Mouse (Mus musculus): ENCODE measurements around the gene Sbf1. TPM values are rescaled to one million over a fixed set of nuclear protein-coding genes. Genes with fewer than 3 reads are reported as not detected.

The Sbf1 gene
- total RNA-seq (2023): 100 to 1,000 TPM; 167 to 189 TPM

GRCm38 (mm10) chr15:89315190-89315731 is at the start of gene Sbf1:
Sbf1 (minus strand) TSS chr15:89315311.

DNA sequence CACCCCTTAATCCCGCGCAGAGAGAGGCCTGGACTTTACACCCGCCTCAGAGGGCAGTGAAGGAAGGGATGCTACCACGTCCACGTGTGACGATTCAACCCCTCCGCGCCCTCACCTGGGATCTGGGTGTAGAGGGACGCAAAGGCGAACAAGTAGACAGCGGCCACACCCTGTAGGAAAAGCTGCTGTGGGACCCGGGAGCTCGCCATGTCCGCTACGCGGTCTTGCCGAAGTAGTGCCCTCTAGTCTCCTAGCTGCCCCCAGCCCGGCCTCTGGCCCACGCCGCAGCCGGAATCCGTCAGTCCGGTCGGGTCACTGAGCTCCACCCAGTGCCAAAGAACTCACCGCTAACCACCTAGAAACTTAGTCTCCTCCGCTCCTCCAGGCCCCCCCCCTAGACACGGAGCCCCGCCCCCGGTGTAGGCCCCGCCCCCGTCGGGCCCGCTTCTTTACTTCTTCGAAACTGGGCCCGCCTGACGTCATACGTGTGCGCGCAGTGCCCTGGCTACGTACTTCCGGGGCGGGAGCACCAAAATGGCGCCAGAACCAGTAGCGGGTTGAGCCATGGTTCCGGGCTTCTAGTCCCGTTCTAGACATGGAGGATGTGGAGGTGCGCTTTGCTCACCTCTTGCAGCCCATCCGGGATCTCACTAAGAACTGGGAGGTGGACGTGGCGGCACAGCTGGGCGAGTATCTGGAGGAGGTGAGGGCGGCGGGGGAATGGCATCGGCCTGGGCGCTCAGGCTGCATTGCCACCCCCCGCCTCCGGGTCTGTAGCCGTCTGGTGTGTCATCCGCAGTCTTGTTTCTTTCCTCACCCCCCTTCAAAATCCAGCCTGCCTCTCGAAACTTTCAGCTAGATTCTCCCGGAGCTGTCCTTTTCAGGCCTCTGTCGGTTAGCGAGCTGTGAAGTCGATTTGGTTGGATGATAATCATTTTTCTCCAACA is 40.4 kb upstream of the Sbf1 start, which contains the start of the genes Lmf2 and Ncaph2:
TSS of gene Lmf2 (minus strand) at position 419 of the 947 bp plus-strand sequence.
TSS of gene Ncaph2 (plus strand) at position 479 of the 947 bp plus-strand sequence.

GRCm38 (mm10) chr15:89334271-89334670 is 19.2 kb upstream of the Sbf1 start, which contains the start of gene Miox:
Miox (plus strand) TSS chr15:89334398.

GRCm38 (mm10) chr15:89322670-89323522 is 7.8 kb upstream of the Sbf1 start, which contains the start of gene Adm2:
Adm2 (plus strand) TSS chr15:89322720.

Other genes starting within 250 kb of the Sbf1 start
- gene Trabd, start 240.2 kb downstream of the Sbf1 start, total RNA-seq (2023): 10 to 100 TPM; 34.8 to 43.4 TPM
- gene Selenoo, start 226.2 kb downstream of the Sbf1 start, total RNA-seq (2023): 10 to 100 TPM; 16.0 to 16.2 TPM
- 10 to 100 TPM; 18.8 to 24.5 TPM for gene Tubgcp6, start 192.2 kb downstream of the Sbf1 start, total RNA-seq (2023)
- 10 to 100 TPM; 22.4 to 24.6 TPM for gene Hdac10, start 186.6 kb downstream of the Sbf1 start, total RNA-seq (2023)
- gene Mapk12, start 174.6 kb downstream of the Sbf1 start, total RNA-seq (2023): not detected
- 1 to 10 TPM; 1.5 to 2.0 TPM for gene Mapk11, start 165.7 kb downstream of the Sbf1 start, total RNA-seq (2023)
- gene Plxnb2, start 134.5 kb downstream of the Sbf1 start, total RNA-seq (2023): 100 to 1,000 TPM; 441 to 443 TPM
- gene Dennd6b, start 118.8 kb downstream of the Sbf1 start, total RNA-seq (2023): 1 to 10 TPM; 5.4 to 6.0 TPM
- gene Ppp6r2, start 103.8 kb downstream of the Sbf1 start, total RNA-seq (2023): 10 to 100 TPM; 35.3 to 39.7 TPM
- gene Adm2, start 7.4 kb upstream of the Sbf1 start, total RNA-seq (2023): not detected
- gene Miox, start 19.1 kb upstream of the Sbf1 start, total RNA-seq (2023): not detected
- 10 to 100 TPM; 25.1 to 35.6 TPM for gene Lmf2, start 40.3 kb upstream of the Sbf1 start, total RNA-seq (2023)
- gene Ncaph2, start 40.4 kb upstream of the Sbf1 start, total RNA-seq (2023): 10 to 100 TPM; 59.0 to 69.9 TPM
- 10 to 100 TPM; 13.8 to 16.4 TPM for gene Sco2, start 58.5 kb upstream of the Sbf1 start, total RNA-seq (2023)
- gene Tymp, start 61.7 kb upstream of the Sbf1 start, total RNA-seq (2023): under 1 TPM; 0.46 to 0.76 TPM
- gene Odf3b, start 64.0 kb upstream of the Sbf1 start, total RNA-seq (2023): not detected
- gene Klhdc7b, start 69.6 kb upstream of the Sbf1 start, total RNA-seq (2023): not detected
- gene Syce3, start 95.2 kb upstream of the Sbf1 start, total RNA-seq (2023): not detected
- 1 to 10 TPM; 5.7 to 6.9 TPM for gene Cpt1b, start 110.6 kb upstream of the Sbf1 start, total RNA-seq (2023)
- 1 to 10 TPM; 7.0 to 8.7 TPM for gene C730034F03Rik, start 114.3 kb upstream of the Sbf1 start, total RNA-seq (2023)
- not detected for gene Gm44502, start 114.4 kb upstream of the Sbf1 start, total RNA-seq (2023)
- 100 to 1,000 TPM; 169 to 192 TPM for gene Chkb, start 114.6 kb upstream of the Sbf1 start, total RNA-seq (2023)
- not detected for gene Mapk8ip2, start 138.6 kb upstream of the Sbf1 start, total RNA-seq (2023)
- 10 to 100 TPM; 37.3 TPM for gene Arsa, start 162.1 kb upstream of the Sbf1 start, total RNA-seq (2023)
- under 1 TPM; 0.39 to 0.79 TPM for gene Shank3, start 184.3 kb upstream of the Sbf1 start, total RNA-seq (2023)

Measured in monocyte, adult 59 days (primary cell).